Mouse (Mus musculus) right cerebral cortex, postnatal 36 days (tissue): Measurements from ENCODE around the gene Disc1.

Source experiments
- DNase-seq, 2 experiments: peaks; one replicate each; pipeline ENCODE4 v3.0.0; 2022; ENCODE audit warnings: low spot score in 2 of 2, mixed read lengths in 1 of 2

The Disc1 gene

DNA sequence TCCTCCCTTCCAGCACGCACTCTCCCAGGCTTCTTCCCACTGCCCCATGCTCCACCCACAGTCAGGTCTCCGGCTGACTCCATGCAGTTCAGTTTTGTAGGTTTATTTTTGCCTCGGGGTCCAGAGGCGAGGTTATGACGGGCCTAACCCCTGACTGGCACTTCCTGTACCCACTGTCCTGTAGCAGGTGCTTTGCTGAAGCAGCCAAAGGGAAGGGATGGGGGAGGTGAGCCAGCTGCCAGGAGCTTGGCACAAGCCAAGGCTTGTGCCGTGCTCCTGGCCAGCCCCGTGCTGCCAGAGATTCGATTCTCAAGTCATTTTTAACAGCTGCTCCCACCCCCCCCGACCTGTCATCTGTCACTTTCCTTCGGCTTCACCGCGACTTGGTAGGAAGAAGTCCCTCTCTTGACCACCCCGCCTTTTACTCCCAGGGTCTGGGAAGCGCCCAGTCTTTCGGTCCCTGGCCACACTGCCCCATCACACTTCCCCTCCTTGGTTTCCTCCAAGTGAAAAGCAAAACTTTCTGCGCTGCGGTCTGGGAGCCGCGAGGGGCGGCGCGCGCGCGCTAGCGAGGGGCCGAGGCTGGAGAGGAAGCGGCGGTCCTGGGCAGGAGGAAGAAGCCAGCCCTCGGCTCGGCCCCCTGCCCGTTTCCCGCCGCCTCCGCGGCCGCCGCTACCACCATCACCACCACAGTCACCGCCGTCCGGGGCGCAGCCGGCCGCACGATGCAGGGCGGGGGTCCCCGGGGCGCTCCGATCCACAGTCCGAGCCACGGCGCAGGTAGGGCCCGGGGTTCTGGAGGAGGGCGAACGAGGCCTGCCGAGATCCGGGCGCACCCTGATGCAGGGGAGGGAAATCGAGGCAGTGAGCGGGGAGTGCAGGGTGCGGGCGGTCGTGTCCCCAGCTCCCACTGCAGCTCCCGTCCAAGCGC, at the start of gene Disc1:
Disc1 (plus strand) TSS at position 691 of the 931 bp plus-strand sequence.
- DNase-seq = no peak

DNA sequence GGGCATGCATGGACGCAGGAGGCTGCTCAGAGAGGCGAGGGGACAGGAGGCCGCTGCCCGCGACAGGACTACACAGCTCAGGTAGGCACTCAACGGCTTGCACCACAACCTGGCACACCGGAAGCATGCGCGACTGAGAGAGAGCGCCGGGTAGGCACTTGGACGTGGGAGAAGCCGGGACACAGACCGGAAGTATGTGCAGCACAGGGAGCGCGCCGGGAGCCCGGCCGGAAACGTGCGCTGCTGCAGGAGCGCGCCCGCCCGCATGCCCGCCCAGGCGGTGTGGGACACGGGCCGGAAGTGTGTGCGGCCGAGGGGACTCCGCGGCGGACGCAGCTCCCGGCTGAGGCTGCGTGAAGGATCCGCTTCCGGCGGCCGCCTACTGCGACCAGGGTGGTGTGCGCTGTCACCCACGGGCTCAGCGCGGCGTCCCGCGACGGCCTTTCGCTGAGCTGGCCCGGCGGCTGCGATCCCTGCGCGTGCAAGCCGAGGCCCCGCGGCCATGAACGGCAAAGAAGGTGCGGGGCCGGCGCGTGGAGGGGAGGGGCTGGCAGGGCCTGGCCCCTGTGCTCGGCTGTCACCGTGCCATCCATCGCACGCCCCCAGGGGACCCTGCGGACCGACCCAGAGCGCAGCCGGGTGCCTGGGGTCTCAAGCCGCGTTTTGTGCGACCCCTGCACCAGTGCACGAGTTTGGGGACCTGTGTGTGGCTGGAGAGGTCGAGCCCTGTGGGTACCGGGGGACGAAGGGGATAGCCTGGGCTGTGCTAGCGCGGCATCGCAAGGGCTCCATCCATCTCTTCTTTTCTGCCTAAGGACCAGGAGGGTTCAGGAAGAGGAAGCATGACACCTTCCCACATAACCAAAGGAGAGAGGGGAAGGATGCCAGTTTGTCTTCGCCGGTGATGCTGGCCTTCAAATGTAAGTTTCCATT, 41.0 kb upstream of the Disc1 start, which contains the start of gene Tsnax:
Tsnax (plus strand) TSS at position 303 of the 933 bp plus-strand sequence.
- DNase-seq = peak; percentile 90 to 94

DNA sequence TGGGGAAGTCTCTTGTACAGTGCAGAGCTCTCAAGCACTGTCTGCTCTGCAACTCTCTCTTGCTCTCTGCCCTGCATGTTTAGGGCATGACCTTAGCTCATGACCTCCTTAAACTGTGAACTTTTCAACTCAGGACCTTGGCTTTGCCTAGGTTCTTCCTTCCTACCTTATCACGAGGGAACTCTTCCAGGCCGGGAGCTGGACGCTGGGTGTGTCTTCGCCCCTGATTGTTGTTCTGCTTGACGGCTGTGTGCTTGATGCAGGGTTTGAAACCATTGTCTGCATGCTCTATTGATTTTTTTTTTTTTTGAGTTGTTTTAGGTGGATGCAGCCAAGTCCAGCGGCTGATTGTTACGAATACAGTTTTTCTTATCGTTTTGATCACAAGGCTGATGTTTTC, 29.9 kb upstream of the Disc1 start:
- no peak for DNase-seq

DNA sequence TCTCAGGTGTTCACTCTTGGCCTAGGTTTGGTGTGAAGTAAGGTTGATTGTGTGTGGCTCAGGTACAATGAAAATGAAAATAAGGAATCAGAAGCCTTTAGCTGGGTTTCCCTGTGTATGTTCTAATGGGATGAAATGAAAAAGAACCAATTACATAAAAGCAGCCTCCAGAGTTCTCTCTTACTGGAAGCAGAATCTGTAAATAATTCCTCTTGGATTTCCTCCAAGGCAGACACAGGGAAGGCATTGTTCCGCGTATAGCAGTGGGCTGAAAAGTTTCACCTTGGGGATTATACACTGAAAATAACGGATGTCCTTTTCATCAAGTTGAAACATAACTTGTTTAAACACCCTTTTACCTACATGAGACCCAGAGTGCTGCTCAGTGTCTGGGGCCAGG, 26.8 kb upstream of the Disc1 start:
- DNase-seq = no peak

DNA sequence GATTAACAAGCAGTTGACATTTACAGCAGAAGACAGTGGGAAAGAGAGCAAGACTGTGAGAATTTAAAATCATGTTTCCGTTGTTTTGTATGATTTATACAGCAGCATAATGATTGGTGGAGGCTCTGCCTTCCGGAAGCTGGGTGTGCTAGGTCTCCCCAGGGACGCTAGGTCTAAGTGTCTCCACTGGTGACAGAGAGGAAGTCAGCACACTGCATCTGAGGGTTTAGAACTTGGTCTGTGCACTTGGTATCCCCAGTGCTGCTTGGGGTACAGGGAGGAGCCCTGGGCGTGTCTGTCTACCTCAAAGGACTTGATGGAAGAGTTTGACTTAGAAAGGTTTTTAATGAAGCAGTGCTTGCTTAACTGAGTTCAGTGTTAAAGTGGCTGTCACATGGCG, 25.2 kb upstream of the Disc1 start:
- no peak for DNase-seq

DNA sequence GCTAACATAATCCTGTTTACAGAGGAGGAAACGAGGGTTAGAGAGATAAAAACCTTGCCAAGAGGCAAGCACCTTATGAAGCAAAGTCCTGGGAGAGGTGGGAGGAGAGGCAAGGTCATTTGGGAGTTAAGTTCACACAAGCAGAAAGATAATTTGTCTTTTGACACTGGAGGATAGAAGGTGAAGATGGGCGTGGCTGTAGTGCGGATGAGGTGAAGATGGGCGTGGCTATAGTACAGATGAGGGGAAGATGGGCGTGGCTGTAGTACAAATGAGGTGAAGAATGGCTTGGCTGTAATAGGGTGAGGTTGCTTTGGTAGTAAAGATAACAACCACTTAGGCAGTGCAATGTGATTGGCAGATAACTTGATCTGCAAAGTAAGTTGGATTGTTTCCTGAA, 22.7 kb upstream of the Disc1 start:
- no peak for DNase-seq

DNA sequence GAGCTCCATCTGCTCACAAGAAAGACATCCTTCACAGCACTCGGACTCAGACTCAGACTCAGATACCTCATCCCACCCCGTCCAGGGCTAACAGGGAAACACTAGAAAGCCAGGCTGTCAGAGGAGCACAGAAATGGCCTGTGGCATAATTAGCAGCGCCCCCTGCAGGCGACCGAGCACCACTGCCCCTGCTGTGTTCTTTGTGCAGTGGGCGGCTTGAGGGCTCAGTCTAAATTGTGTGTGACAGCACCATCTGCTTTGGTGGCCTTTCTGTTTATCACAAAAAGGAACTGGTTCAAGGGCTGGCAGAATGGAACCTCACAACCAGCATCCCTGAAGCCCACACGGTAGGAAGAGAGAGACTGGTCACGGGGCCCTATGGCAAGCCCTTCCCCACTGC, 19.3 kb upstream of the Disc1 start:
- no peak for DNase-seq

DNA sequence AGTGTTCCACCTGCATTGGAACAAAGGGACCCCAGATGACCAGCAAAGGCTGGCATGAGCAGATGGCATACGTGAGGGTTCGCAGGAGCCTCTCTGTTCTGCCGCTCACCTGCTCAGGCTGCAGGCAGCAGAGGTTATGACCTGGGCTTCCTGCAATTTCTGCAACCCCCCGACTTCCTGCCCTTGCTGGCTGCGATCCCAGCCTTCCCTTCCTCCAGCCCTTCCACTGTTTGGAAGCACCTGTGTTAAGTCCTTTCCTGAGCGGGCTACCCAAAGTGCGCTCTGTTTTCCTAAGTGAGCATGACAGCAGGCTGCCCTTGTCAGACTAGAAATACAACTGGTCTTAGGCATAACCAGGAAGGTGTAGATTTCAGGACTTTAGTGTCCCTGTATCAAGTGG, 16.9 kb upstream of the Disc1 start:
- no peak for DNase-seq

DNA sequence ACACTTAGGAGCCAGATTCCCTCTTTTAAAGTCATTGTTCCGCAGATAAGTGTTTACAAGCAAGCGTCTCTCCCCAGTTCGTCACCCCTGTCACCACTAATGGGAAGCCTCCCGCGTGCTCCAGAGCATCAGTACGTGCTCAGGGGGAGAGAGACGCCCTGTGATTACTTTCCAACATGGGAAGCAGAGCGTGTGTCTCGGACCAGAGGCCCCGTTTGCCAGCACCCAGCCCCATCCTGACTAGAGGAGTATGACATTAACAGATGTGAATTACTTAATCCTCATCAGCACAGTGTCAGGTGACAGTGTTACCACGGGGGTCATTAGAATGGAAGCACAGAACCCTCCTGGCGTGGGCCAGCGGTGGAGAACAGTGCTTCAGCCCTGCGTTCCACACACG, 15.3 kb upstream of the Disc1 start:
- DNase-seq = no peak

DNA sequence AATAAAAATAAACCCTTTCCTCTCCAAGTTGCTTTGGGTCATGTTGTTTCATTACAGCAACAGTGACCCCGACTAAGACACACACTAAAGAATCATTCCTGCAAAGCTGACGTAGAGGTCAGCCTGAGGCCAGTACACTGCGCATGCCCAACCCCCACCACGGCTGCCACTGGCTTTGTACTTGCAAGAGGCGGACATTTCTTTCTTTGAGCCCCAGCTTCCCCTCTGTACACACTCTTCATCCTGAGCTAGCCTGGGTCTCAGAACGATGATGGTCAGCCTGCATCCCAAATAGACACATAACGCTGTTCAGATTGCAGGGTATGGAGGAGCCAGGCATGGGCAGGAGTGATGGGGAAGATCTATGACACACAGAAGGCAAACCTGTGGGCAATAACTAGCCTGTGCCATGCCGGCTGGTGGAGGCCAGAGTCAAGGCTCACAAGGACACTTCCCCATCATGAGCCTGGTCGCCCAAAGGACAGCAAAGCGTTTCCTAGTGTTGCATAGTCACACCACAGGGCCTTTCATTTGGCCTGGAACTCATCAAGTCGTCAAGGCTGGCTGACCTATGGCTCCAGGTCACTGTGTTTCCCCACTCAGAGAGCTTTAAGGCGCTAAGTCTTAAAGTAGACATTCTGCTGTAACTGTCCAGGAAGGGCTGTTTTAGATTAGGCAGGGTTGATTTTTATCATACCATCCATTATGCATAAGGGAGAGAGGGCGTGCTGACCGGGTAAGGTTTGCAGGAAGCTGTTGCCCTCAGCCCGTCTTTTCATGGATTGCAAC, 13.2 kb upstream of the Disc1 start:
- no peak for DNase-seq

DNA sequence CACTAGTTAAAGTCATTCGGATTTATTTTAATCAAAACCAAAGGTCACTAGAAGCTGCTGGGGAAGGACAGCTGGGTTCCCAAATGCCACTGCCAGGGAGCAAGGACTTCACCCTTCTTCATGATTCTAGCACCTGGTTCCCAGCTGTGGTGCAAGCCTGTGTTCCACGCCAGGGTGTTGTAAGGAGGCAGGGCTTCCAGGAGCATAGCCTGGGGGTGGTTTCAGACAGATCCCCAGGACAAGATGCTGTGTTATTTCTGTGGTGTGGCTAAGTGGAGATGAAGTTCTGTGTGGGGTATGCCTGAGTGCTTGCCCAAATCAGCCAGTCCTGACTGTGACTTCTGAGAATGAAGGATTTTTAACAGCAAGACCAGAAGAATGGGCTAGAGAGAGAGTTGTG, 12.5 kb upstream of the Disc1 start:
- no peak for DNase-seq

DNA sequence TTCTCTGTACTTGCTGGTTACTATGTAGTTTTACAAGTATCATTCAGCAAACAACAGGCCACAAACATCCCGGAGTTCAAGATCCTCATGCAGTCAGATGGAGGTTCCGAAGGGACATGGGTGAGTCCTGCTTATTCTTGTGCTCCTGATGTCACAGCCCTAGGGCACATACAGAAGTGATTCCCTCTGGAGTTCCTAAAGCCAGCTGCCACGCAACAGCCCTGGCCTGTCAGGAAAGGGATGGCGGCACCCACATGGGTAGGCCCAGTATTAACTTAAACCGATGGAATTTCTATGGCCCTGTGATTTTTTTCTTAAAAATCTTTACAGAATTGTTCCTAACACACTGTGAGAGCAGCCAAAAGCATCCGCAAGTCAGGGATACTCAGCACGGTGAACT, 10.6 kb upstream of the Disc1 start:
- DNase-seq = no peak

DNA sequence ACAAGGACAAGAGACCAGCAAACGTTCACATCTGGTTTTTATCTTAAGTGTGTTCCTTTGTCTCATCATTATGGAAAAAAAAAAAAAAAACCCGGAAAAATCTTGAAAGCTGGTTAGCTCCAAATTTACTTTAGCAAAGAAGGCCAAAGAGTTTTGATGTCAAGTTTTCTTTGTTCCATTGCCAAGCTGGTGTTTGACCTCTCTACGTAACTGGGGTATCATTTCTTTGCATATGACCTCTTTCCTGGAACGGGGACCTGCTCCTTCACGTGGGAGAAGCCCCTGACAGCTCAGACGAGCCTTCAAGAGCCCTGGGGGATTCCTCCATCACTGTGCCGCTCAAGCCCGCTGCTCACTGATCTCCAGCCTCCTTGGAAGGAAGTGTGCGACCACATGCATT, 10.1 kb upstream of the Disc1 start:
- no peak for DNase-seq

DNA sequence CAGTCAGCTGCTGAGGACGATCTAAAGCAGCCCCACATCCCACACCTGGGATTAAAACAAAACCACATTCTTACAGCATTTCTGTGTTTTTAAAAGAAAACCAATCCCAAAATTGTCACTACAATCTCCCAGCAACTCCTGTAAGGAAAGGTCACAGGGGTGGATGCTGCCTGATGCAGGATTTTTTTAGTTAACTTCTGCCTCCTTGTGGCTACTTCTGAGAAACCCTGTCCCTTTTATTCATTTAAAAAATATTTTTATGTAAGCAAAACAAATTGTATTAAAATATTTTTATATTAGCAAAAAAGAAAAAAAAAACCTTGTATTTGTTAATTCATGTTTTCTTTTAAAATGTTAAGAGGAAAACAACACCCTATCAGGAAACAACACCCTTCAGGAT, 8.2 kb upstream of the Disc1 start:
- DNase-seq = no peak

DNA sequence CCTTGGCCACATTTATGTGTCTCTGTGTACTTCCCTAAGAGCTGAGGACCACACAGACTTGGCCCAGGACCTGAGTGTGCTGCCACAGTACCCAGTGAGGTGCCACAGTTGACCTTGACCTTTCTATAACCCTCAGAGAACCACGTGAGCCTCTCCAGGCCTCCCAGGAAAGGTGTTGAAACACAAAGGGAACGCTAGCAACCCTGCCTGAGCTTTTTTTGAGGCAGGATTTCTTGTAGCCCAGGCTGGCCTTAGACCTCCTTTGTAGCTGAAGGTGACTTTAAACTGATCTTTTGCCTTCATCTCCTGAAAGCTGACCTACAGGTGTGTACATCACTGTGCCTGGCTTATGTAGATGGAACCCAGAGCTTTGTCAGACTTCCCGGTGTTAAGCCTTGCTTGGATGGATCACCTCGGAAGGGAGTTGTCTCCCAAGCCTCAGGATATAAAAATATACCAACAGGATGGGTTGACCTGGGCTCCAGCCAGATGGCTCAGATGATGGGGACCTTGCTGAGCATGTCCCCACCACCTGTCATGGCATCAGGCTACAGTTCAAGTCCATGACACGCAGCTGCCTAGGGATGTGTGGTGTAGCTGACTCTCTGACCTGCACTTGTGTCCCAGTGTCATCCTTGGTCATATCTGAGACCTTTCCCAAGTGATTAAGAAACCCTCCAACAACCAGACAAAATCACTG, 4.8 kb upstream of the Disc1 start:
- no peak for DNase-seq

DNA sequence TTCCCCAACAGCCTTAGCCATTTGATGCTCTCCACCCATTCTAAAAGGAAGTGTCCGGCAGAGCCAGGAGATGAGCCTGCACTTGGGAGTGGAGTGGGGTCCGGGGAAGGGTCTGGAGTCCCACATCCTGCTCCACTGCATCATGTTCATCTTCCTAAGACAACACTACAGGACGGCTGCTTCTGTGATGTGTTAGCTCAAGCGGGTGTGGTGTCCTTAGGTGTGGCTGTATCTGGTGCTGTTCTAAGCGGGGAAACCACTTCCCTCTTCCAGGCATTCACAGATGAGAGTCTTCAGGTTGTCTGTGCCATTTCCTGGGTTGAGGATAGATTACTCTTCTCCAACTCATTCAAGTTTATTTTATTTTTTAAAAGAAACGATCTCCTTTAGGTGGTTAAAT, 4.2 kb upstream of the Disc1 start:
- no peak for DNase-seq

DNA sequence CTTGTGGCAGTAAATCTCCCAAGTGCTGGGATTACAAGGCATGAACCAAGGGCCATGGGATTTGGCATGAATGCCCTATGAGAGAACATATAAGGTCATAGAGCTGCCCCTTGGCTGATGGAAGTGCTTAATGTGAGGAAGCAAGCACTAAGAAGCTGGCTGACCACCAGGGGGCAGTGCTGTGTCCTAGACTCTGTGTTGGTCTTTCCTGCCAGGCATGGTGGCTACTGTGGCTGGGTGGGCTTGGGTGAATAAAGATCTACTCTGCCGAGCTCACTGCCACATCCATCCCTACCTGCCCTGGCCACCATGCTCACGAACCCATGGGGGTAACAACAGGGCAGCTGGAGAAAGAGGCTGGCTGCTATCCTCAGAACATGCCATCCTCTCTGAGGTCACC, 2.0 kb upstream of the Disc1 start:
- DNase-seq = no peak

DNA sequence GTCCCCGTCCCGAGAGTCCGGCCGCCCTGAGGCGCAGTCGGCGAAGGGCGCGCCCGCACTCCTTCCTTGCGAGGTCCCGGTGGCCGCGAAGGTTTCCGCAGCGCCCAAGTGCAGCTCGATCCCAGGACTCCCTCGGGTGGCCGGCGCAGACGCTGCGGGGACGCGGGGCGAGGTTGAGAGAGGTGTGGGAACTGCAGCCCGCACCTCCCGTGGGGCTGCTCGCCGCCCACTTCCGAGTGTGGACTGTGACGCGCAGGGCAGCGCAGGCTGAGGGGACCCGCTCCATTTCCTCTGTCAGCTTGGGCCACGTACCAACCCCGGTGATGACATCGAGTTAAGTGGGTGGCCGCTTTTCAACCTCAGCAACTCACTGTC, 428 bp downstream of the Disc1 start:
- no peak for DNase-seq

DNA sequence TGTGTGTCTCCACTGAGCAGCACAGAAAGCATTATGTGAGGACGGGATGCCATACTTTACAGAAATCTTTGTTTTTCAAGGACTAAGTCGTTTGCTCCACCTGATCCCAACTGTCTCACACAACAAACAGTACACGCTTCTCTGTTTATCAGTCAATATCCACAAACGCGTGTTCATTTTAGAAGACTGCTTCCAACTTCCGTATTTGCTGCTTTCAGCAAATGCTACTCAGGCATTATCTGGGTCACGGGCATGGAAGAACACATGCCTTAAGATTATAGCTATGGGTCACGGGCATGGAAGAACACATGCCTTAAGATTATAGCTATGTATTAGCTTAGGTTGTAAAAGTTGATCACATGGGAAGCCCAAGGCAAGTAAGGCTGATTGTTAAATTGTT, 6.9 kb downstream of the Disc1 start:
- no peak for DNase-seq

DNA sequence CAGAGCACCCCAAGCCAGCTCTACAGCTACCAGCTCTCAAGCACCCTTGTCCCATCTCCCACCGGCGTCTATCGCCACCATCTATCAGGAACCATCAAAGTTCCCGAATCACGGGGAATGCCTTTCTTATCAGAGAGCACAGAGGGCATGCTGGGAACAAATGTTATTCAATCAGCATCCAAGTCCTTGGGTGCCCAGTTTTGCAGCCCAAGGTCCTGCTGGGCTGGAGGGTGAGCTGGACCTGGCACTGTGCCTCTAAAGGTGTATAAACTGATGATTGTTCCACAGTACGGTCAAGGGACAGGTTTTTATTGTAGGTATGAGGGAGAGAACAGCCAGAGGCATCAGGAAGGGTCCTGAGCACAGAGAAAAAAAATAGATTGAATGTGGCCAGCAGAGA, 11.6 kb downstream of the Disc1 start:
- no peak for DNase-seq

DNA sequence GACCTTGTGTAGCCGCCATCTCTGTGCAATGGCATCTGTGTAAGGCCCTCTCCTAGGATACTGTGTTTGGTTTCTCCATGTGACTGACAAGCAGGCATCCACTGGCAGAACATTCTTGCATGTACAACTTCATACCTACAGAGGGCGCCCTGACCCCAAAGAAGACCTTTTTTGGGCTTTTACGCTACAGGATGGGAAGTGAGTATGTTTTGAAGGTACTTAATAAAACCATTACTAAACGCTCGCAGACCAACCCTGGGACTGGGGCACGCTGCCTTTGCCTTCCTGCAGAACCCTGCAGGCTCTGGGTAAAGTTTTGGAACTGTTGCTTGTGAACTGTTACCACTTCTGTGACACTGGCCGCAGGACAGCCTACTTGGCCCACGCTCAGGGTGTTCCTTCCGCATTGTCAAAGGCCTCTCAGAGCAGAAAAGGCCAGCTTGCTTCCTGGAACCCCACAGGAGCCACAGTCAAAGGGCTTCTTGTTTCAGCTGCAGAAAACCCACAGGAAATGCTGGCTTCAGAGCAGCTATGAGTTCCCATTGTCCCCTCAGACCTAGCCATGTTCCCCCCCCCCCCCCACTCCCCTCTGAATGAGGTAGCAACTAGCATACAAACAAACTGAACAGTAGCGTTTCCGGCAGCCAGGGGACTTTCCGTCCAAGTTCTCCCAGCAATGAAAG, 13.1 kb downstream of the Disc1 start:
- DNase-seq = peak; percentile 61 to 75
